Mouse (Mus musculus) MEL (cell line): ENCODE data around the gene Klk1b3. TPM values are rescaled to one million over a fixed set of nuclear protein-coding genes. Genes with fewer than 3 reads are reported as not detected.

Source experiments
- DNase-seq: peaks from one replicate; pipeline ENCODE4 v3.0.0; 2011; ENCODE audit warnings: low read depth, low spot score
- H3K27ac ChIP-seq: 2 replicates; pipeline ENCODE4 v1.5.1; 2012; ENCODE audit warnings: low read depth, mild to moderate bottlenecking, control low read depth, low read length, moderate library complexity; ENCODE audit not compliant: control insufficient read depth
- H3K27me3 ChIP-seq, 2 experiments: fragments of 150-350 bp in 1 of 2; sonication (generic) in 1 of 2; 2 replicates each; pipeline ENCODE4 v1.6.1; 2012; ENCODE audit warnings: low read length in 2 of 2, mild to moderate bottlenecking in 2 of 2, improper control_type of control experiment in 1 of 2, moderate library complexity in 1 of 2; ENCODE audit not compliant: insufficient read depth in 2 of 2, control insufficient read depth in 1 of 2
- H3K36me3 ChIP-seq, 2 experiments: 2 replicates each; pipeline ENCODE4 v1.6.1; 2012 to 2014; ENCODE audit warnings: low read length in 2 of 2, improper control_type of control experiment in 1 of 2, inconsistent platforms in 1 of 2, mild to moderate bottlenecking in 1 of 2; ENCODE audit not compliant: insufficient read depth in 2 of 2, control insufficient read depth in 1 of 2
- H3K4me1 ChIP-seq, 2 experiments: fragments of 150-350 bp in 1 of 2; sonication (generic) in 1 of 2; 2 replicates each; pipeline ENCODE4 v1.6.1; 2012; ENCODE audit warnings: low read length in 2 of 2, improper control_type of control experiment in 1 of 2, mild to moderate bottlenecking in 1 of 2; ENCODE audit not compliant: insufficient read depth in 2 of 2, control insufficient read depth in 1 of 2
- H3K4me3 ChIP-seq, 2 experiments: fragments of 150-350 bp in 1 of 2; sonication (generic) in 1 of 2; 2 replicates each; pipeline ENCODE4 v1.5.1; 2012; ENCODE audit warnings: low read depth in 2 of 2, low read length in 2 of 2, mild to moderate bottlenecking in 2 of 2, moderate library complexity in 2 of 2, control low read depth in 1 of 2, improper control_type of control experiment in 1 of 2; ENCODE audit not compliant: control insufficient read depth in 1 of 2, insufficient read depth in 1 of 2
- H3K79me2 ChIP-seq: 2 replicates; pipeline ENCODE4 v1.6.1; 2012; ENCODE audit warnings: mild to moderate bottlenecking, low read length, moderate library complexity; ENCODE audit not compliant: control insufficient read depth, poor library complexity, insufficient read depth
- H3K9ac ChIP-seq: 2 replicates; pipeline ENCODE4 v1.6.1; 2012; ENCODE audit warnings: low read depth, mild to moderate bottlenecking, control low read depth, low read length, moderate library complexity; ENCODE audit not compliant: control insufficient read depth, poor library complexity, severe bottlenecking
- H3K9me3 ChIP-seq: fragments of 150-350 bp; sonication (generic); replicated peaks from 2 replicates; pipeline ENCODE4 v1.6.1; 2012; ENCODE audit warnings: mild to moderate bottlenecking, low read length, improper control_type of control experiment, moderate library complexity; ENCODE audit not compliant: insufficient read depth
- BHLHE40 ChIP-seq: IDR thresholded peaks from 2 replicates; pipeline ENCODE4 v1.6.1; 2012; ENCODE audit warnings: low read depth, mild to moderate bottlenecking, inconsistent platforms, low read length, improper control_type of control experiment, borderline replicate concordance
- CHD1 ChIP-seq: IDR thresholded peaks from 2 replicates; pipeline ENCODE4 v1.6.1; 2012; ENCODE audit warnings: low read depth, mild to moderate bottlenecking, inconsistent platforms, low read length, improper control_type of control experiment
- CHD2 ChIP-seq: IDR thresholded peaks from 2 replicates; pipeline ENCODE4 v1.6.1; 2011; ENCODE audit warnings: low read length, improper control_type of control experiment
- CTCF ChIP-seq, 3 experiments: IDR thresholded peaks in 2 of 3; conservative IDR thresholded peaks in 1 of 3; 2 replicates each; pipeline ENCODE4 v1.5.1; 2011 to 2012; ENCODE audit warnings: low read length in 3 of 3, low read depth in 2 of 3, mild to moderate bottlenecking in 2 of 3, improper control_type of control experiment in 1 of 3, inconsistent platforms in 1 of 3, mixed read lengths in 1 of 3, moderate library complexity in 1 of 3; ENCODE audit not compliant: control insufficient read depth in 1 of 3, insufficient read depth in 1 of 3, poor library complexity in 1 of 3, severe bottlenecking in 1 of 3
- ELF1 ChIP-seq: IDR thresholded peaks from 2 replicates; pipeline ENCODE4 v1.6.1; 2014; ENCODE audit warnings: low read depth, mild to moderate bottlenecking, inconsistent platforms, low read length, improper control_type of control experiment, moderate library complexity
- EP300 ChIP-seq, 2 experiments: IDR thresholded peaks; 2 replicates each; pipeline ENCODE4 v1.6.1; 2011; ENCODE audit warnings: improper control_type of control experiment in 2 of 2, low read length in 2 of 2, low read depth in 1 of 2, mild to moderate bottlenecking in 1 of 2
- ETS1 ChIP-seq: IDR thresholded peaks from 2 replicates; pipeline ENCODE4 v1.6.1; 2012; ENCODE audit warnings: low read depth, mild to moderate bottlenecking, inconsistent platforms, low read length, improper control_type of control experiment, moderate library complexity
- GABPA ChIP-seq: IDR thresholded peaks from 2 replicates; pipeline ENCODE4 v1.6.1; 2012; ENCODE audit warnings: low read depth, mild to moderate bottlenecking, inconsistent platforms, low read length, improper control_type of control experiment, moderate library complexity
- JUND ChIP-seq: IDR thresholded peaks from 2 replicates; pipeline ENCODE4 v1.6.1; 2011; ENCODE audit warnings: low read depth, mild to moderate bottlenecking, improper control_type of control experiment, low read length
- MXI1 ChIP-seq: IDR thresholded peaks from 2 replicates; pipeline ENCODE4 v1.6.1; 2011; ENCODE audit warnings: mild to moderate bottlenecking, low read depth, low read length, improper control_type of control experiment
- MYB ChIP-seq: IDR thresholded peaks from 2 replicates; pipeline ENCODE4 v1.6.1; 2011; ENCODE audit warnings: mild to moderate bottlenecking, low read depth, low read length, improper control_type of control experiment
- MYC ChIP-seq: IDR thresholded peaks from 2 replicates; pipeline ENCODE4 v1.6.1; 2011; ENCODE audit warnings: low read depth, mild to moderate bottlenecking, low read length, improper control_type of control experiment, moderate library complexity
- NRF1 ChIP-seq: IDR thresholded peaks from 2 replicates; pipeline ENCODE4 v1.6.1; 2014; ENCODE audit warnings: low read depth, mild to moderate bottlenecking, inconsistent platforms, low read length, improper control_type of control experiment, moderate library complexity; ENCODE audit not compliant: poor library complexity, insufficient read depth, severe bottlenecking
- POLR2A ChIP-seq, 2 experiments: IDR thresholded peaks; 2 replicates each; pipeline ENCODE4 v1.6.1; 2011 to 2012; ENCODE audit warnings: low read length in 2 of 2, mild to moderate bottlenecking in 2 of 2, control low read depth in 1 of 2, improper control_type of control experiment in 1 of 2, low read depth in 1 of 2, moderate library complexity in 1 of 2; ENCODE audit not compliant: control insufficient read depth in 1 of 2, insufficient read depth in 1 of 2, poor library complexity in 1 of 2
- POLR2AphosphoS2 ChIP-seq: IDR thresholded peaks from 2 replicates; pipeline ENCODE4 v1.6.1; 2011; ENCODE audit warnings: low read length, improper control_type of control experiment
- POLR2AphosphoS5 ChIP-seq: IDR thresholded peaks from 2 replicates; pipeline ENCODE4 v1.6.1; 2012; ENCODE audit warnings: low read depth, borderline replicate concordance, mild to moderate bottlenecking, inconsistent platforms, low read length, moderate library complexity, mixed read lengths
- SIN3A ChIP-seq: IDR thresholded peaks from 2 replicates; pipeline ENCODE4 v1.6.1; 2012; ENCODE audit warnings: low read length, improper control_type of control experiment, inconsistent platforms
- SMC3 ChIP-seq: IDR thresholded peaks from 2 replicates; pipeline ENCODE4 v1.6.1; 2011; ENCODE audit warnings: low read depth, low read length, improper control_type of control experiment
- TAL1 ChIP-seq: IDR thresholded peaks from 2 replicates; pipeline ENCODE4 v1.6.1; 2012; ENCODE audit warnings: mild to moderate bottlenecking, inconsistent platforms, low read length, moderate library complexity, mixed read lengths
- TCF12 ChIP-seq: IDR thresholded peaks from 2 replicates; pipeline ENCODE4 v1.6.1; 2014; ENCODE audit warnings: low read depth, mild to moderate bottlenecking, inconsistent platforms, low read length, improper control_type of control experiment, moderate library complexity
- USF2 ChIP-seq, 2 experiments: IDR thresholded peaks; 2 replicates each; pipeline ENCODE4 v1.6.1; 2011 to 2012; ENCODE audit warnings: improper control_type of control experiment in 2 of 2, low read length in 2 of 2, borderline replicate concordance in 1 of 2, inconsistent platforms in 1 of 2, low read depth in 1 of 2, mild to moderate bottlenecking in 1 of 2; ENCODE audit not compliant: insufficient read depth in 1 of 2
- polyA plus RNA-seq, 2 experiments: library from polyadenylated mRNA; stranded (reverse) in 1 of 2; unstranded in 1 of 2; fragments of >175 nt in 1 of 2; fragments of >200 nt in 1 of 2; gene quantifications; 2 replicates each; pipeline versions ENCODE4 v1.2.1 to v1.2.4; 2012; ENCODE audit warnings: low replicate concordance in 2 of 2, low read depth in 1 of 2; ENCODE audit not compliant: insufficient read length in 2 of 2, insufficient read depth in 1 of 2, missing spikeins in 1 of 2
- total RNA-seq: library from RNA; depleted of rRNA; stranded (reverse); fragments of 300-350 nt; gene quantifications from 2 replicates; pipeline ENCODE4 v1.2.3, GENCODE M21; 2012

Klk1b3 gene
- total and polyA plus RNA-seq, 3 experiments = not detected

GRCm38 (mm10) chr7:44225076-44225475, 27.1 kb downstream of the Klk1b3 start, which contains the start of gene Klk1:
Gene Klk1, plus strand, starts transcription at chr7:44225360.
- Histone ChIP-seq H3K79me2 (no peaks in the 10 kb centered on the region), H3K4me1 (peaks cover 0 to 18% of the 10 kb centered on the region in 2 experiments; a peak in 2 of 4 replicates), H3K9me3 (no peaks in the 10 kb centered on the region), H3K9ac (no peak within 1 kb of the TSS), H3K27ac (no peak within 1 kb of the TSS), H3K36me3 (no peaks in the 10 kb centered on the region), H3K4me3 (no peak within 1 kb of the TSS), H3K27me3 (no peaks in the 10 kb centered on the region)
- TF ChIP-seq POLR2AphosphoS5 (no peak), SMC3 (no peak), CHD1 (no peak), CHD2 (no peak), ELF1 (no peak), SIN3A (no peak), ETS1 (no peak), POLR2A (IDR thresholded peaks at IDR 0.05; ENCODE audit: control insufficient read depth in 1 of 2, insufficient read depth in 1 of 2, low read depth in 1 of 2, low read length in 2 of 2, poor library complexity in 1 of 2) (no peak), MYC (no peak), JUND (no peak), GABPA (no peak), EP300 (IDR thresholded peaks at IDR 0.05; ENCODE audit: low read depth in 1 of 2, low read length in 2 of 2) (no peak), BHLHE40 (no peak), USF2 (IDR thresholded peaks at IDR 0.05; ENCODE audit: borderline replicate concordance in 1 of 2, insufficient read depth in 1 of 2, low read depth in 1 of 2, low read length in 2 of 2) (no peak), TAL1 (no peak), NRF1 (no peak), MYB (no peak)
- DNase-seq = no peak

DNA sequence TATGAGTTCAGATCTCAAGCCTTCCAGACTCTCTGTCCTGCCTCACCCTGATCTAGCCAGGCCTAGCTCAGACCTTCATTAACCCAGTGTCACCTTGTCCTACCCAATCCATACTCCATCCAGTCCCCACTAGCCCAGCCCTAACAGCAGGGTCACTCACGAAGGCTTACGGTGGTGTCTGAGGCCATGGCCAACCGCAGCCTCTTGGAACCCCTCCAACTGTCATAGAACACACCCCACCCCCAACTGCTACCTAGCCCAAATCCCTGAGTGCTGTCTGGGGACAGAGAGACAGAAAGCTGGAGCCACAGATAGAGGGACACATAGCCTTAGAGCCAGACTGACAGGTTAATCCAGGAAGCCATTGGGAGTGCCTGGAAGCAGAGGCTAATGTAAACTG, 37.9 kb downstream of the Klk1b3 start, which contains the start of gene Gm36864:
Gene Gm36864 (plus strand): TSS at position 269 of the 400 bp plus-strand sequence.
- Histone ChIP-seq H3K4me3 (no peak within 1 kb of the TSS), H3K4me1 (peaks cover 10 to 23% of the 10 kb centered on the region in 2 experiments), H3K27me3 (no peaks in the 10 kb centered on the region), H3K27ac (no peak within 1 kb of the TSS), H3K9ac (no peak within 1 kb of the TSS), H3K36me3 (peaks cover 0 to 10% of the 10 kb centered on the region in 2 experiments; a peak in 2 of 4 replicates), H3K79me2 (no peaks in the 10 kb centered on the region), H3K9me3 (no peaks in the 10 kb centered on the region)
- DNase-seq = no peak
- TF ChIP-seq MXI1 (no peak), TCF12 (no peak), POLR2AphosphoS2 (no peak), CTCF (IDR thresholded peaks at IDR 0.05 in 2 of 3, conservative IDR thresholded peaks at IDR 0.05 in 1 of 3; ENCODE audit: control insufficient read depth in 1 of 3, insufficient read depth in 1 of 3, low read depth in 2 of 3, low read length in 3 of 3, poor library complexity in 1 of 3, severe bottlenecking in 1 of 3) (no peak)
